Mouse (Mus musculus) natural killer cell, adult 2 months (primary cell): ENCODE data around the gene Ezr.
"Not testable (repeated sequence)": the region's sequence is repeated elsewhere in the genome, so short reads cannot be mapped to it uniquely, and the experiment has no call there.

Source experiments
- DNase-seq, 2 experiments: peaks; one replicate each; pipeline ENCODE4 v3.0.0; 2022; ENCODE audit warnings: low spot score in 2 of 2

Ezr gene

GRCm38 (mm10) chr17:6707422-6707821 is 75.2 kb downstream of the Ezr start:
- not testable (repeated sequence) for DNase-seq

- DNase-seq = not testable (repeated sequence)
Measured at GRCm38 (mm10) chr17:6706448-6706847, 76.1 kb downstream of the Ezr start.

- not testable (repeated sequence) for DNase-seq
Measured at GRCm38 (mm10) chr17:6703381-6704270, 79.0 kb downstream of the Ezr start.

- not testable (repeated sequence) for DNase-seq
Measured at GRCm38 (mm10) chr17:6702625-6703221, 79.9 kb downstream of the Ezr start.

GRCm38 (mm10) chr17:6700077-6700476 is 82.5 kb downstream of the Ezr start:
- not testable (repeated sequence) for DNase-seq

GRCm38 (mm10) chr17:6699502-6699901 is 83.1 kb downstream of the Ezr start:
- not testable (repeated sequence) for DNase-seq

GRCm38 (mm10) chr17:6697224-6697775 is 85.3 kb downstream of the Ezr start:
- DNase-seq = peak; percentile 58 to 64

GRCm38 (mm10) chr17:6696521-6696920 is 86.1 kb downstream of the Ezr start:
- DNase-seq = not testable (repeated sequence)

GRCm38 (mm10) chr17:6695712-6696111 is 86.9 kb downstream of the Ezr start:
- DNase-seq = not testable (repeated sequence)

GRCm38 (mm10) chr17:6691596-6691995 is 91.0 kb downstream of the Ezr start:
- peak; percentile 80 to 85 for DNase-seq

- DNase-seq = not testable (repeated sequence)
Measured at GRCm38 (mm10) chr17:6689344-6689743, 93.2 kb downstream of the Ezr start.
